24 mouse cellular contexts compared by ENCODE assay signal in genomic region chr5:30161836-30162235, GRCm38 (mm10). TPM values are rescaled to one million over a fixed set of nuclear protein-coding genes. Genes with fewer than 3 reads are reported as not detected.
"Had no signal": no experiment of that assay in that cellular context is flagged by ENCODE, and none has a peak within 500 bp of the region (broad histone marks: within the 10 kb centered on the region; RNA-seq: fewer than 3 reads in every experiment).

No protein-coding gene starts in this region.

- H3K27me3 ChIP-seq: midbrain, embryonic 13.5 days; midbrain, embryonic 15.5 days; neural tube, embryonic 12.5 days; stomach, embryonic 15.5 days had no signal

- H3K27ac ChIP-seq: midbrain, embryonic 13.5 days; midbrain, embryonic 15.5 days; neural tube, embryonic 12.5 days; stomach, embryonic 15.5 days; stomach, postnatal 0 days had no signal

- H3K4me2 ChIP-seq: lung, embryonic 14.5 days; midbrain, embryonic 11.5 days; midbrain, embryonic 13.5 days; midbrain, embryonic 15.5 days; neural tube, embryonic 12.5 days; stomach, embryonic 15.5 days had no signal

- H3K9me3 ChIP-seq: midbrain, embryonic 13.5 days; midbrain, embryonic 15.5 days; neural tube, embryonic 12.5 days; stomach, embryonic 15.5 days had no signal

- H3K9ac ChIP-seq: lung, embryonic 14.5 days; midbrain, embryonic 13.5 days; midbrain, embryonic 15.5 days; neural tube, embryonic 12.5 days; stomach, embryonic 15.5 days had no signal

- H3K4me3 ChIP-seq: midbrain, embryonic 13.5 days; midbrain, embryonic 15.5 days; neural tube, embryonic 12.5 days; stomach, embryonic 15.5 days had no signal

- DNase-seq: lung, adult 18-20 months; lung, embryonic 14.5 days; lung, postnatal 10 days; lung, postnatal 4 days; right cerebral cortex, postnatal 14 days; thymus, adult 2 months; thymus, postnatal 25 days; thymus, postnatal 4 days had no signal

- H3K36me3 ChIP-seq: neural tube, embryonic 12.5 days; stomach, embryonic 15.5 days had no signal

- ATAC-seq: midbrain, embryonic 13.5 days; midbrain, embryonic 15.5 days had no signal

- H3K4me1 ChIP-seq: midbrain, embryonic 13.5 days; neural tube, embryonic 12.5 days had no signal

RNA-seq across cellular contexts. Expression of gene Adgrf3, which starts 43.7 kb away (rescaled TPM):
- total RNA-seq: megakaryocyte, adult 5-6 weeks; megakaryocyte-erythroid progenitor cell, adult 5-6 weeks; midbrain, postnatal 0 days; monocyte, adult 5-6 weeks; neutrophil, adult 5-6 weeks had no signal
- polyA plus RNA-seq: midbrain, embryonic 11.5 days; midbrain, embryonic 13.5 days; midbrain, embryonic 15.5 days; midbrain, postnatal 0 days; neural tube, embryonic 12.5 days; neural tube, embryonic 14.5 days; urinary bladder, adult 2 months had no signal

RNA-seq across cellular contexts. Expression of gene 3110082J24Rik, which starts 56.0 kb away (rescaled TPM):
- total RNA-seq: megakaryocyte, adult 5-6 weeks; megakaryocyte-erythroid progenitor cell, adult 5-6 weeks; monocyte, adult 5-6 weeks; neutrophil, adult 5-6 weeks had no signal
- polyA plus RNA-seq: lung, embryonic 14.5 days; lung, embryonic 16.5 days; spleen, adult 2 months; stomach, embryonic 15.5 days; stomach, postnatal 0 days; testis, adult 2 months; thymus, adult 2 months; urinary bladder, adult 2 months had no signal

RNA-seq across cellular contexts. Expression of gene Garem2, which starts 56.9 kb away (rescaled TPM):
- total RNA-seq: megakaryocyte, adult 5-6 weeks; monocyte, adult 5-6 weeks; neutrophil, adult 5-6 weeks had no signal
- polyA plus RNA-seq: spleen, adult 2 months had no signal
